Mouse (Mus musculus): ENCODE data around the gene Cdh6.

DNA sequence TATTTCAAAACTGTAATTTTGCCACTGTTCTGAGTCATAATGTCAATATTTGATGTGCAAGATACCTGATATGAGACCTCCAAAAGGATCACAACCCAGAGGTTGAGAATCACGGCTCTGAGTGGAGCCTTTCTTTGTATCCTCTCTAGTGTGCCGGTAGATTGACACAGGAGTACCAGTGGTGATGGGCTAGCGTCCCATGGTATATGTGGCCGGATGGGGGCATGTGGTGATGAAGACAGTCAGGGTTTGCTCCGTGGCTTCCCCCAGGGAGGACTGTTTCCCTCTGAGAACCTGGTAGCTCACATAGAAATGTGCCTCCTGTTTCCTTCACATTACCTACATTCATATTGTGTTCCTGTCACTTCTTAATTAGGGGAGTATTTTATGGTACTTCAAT, 43.2 kb downstream of the Cdh6 start:
- no peak for TF ChIP-seq CTCF (IDR thresholded peaks at IDR 0.05; ENCODE audit: low read depth)
- no peak for TF ChIP-seq EP300 (IDR thresholded peaks at IDR 0.05; ENCODE audit: low read depth)

Measured in liver, postnatal 0 days (tissue).